Mouse (Mus musculus) natural killer cell, adult 2 months (primary cell): ENCODE measurements at regions not wholly inside any gene's neighbourhood (a gene's known extent, or its start where the extent isn't known, plus 50 kb on each side); places are given as distances from the start of the nearest gene placed in this dataset.
"Not testable (repeated sequence)": the region's sequence is repeated elsewhere in the genome, so short reads cannot be mapped to it uniquely, and the experiment has no call there.

ENCODE experiments used
- DNase-seq, 2 experiments: peaks; one replicate each; pipeline ENCODE4 v3.0.0; 2022; ENCODE audit warnings: low spot score in 2 of 2

DNA sequence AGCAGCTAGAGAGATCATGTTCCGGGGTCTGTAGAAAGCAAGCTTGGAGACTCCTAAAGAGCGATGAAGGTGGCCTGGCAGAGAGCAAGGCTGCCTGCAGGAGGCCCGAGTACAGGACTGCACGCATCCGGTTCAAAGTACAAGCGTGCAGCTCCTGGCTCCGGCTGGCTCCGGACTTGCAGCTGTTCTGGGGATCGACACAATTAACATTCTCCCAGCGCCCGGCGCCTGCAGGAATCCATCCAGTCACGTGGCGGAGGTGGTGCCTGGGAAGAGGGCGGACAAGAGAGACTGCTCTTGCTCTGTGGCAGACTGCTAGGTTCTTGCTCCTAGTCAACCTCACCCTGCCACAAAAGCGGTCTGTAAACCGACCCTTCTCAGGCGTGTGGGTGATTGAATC lies 86.9 kb downstream of the Bdh1 start:
- DNase-seq, result no peak

DNA sequence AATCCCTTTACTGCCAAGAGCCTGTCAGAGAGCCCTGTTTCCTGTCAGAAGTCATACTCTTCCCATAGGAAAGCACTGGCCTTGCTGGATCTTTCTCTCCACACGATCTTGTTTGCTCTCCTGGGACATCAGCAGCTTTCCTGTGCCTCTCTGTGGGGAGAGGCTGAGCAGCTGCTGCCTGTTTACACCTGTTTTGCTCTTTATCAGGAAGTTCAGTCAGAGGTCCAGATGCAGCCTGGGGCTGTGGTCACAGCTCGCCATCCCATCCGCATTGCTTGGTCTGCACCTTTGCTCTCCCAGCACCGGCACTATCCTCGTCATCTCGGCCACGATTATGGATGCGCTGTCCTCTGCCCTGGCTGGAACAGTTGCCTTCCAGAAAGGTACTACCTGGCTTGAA lies 88.0 kb downstream of the Bdh1 start:
- no peak for DNase-seq

DNA sequence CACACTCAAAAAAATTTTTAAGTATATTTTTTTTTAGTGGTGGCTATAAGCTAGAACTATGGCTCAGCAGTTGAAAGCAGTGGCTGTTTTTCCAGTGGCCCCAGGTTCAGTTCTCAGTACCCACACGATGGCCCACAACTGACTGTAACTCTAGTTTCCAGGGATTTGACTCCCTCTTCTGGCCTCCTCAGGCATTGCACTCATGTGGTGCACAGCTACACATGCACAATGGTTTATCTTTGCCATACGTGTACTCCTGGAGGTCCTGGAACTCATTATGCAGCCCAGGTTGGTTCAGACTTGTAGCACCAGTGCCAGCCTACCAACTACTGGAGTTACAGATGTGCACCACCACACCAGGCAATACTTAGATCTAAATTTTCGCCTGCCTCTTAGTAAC lies 96.7 kb downstream of the Bdh1 start:
- no peak for DNase-seq

DNA sequence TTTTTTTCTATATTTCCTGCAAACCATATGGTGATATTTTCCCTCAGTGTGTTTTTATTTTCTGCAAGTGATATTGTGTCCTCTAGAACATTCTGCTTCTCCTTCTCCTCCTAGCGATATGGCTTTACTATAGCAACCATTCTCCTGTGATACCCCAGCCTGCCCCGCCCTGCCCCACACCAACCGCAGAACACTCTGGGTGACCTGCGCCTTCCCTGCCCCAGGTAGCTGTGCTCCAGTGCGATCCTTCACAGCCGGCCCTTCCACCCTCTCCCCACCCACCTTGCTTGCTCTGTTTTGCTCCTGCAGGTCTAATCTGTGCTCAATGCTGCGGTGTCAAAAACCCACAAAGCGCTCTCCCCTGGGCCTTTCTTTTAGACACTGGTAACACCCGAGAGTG lies 98.0 kb downstream of the Bdh1 start:
- no peak for DNase-seq

DNA sequence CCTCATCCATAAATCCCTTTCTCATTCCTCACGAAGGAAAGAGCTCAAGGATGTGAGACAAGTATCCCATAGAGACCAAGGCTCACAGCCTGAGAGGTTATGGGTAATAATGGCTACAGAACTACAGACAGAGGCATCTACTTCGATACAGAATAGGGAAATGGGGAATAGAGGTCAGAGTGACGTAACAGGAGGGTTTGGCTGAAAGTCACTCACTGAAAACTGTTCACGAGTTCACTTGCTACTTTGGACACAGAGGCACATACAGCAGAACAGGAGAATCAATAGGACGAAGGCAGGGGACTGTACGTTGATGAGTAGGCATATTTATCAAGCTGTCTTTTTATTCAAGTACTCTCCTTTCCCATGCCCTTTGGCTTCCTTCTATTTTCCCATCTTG lies 99.7 kb downstream of the Bdh1 start:
- no peak for DNase-seq

DNA sequence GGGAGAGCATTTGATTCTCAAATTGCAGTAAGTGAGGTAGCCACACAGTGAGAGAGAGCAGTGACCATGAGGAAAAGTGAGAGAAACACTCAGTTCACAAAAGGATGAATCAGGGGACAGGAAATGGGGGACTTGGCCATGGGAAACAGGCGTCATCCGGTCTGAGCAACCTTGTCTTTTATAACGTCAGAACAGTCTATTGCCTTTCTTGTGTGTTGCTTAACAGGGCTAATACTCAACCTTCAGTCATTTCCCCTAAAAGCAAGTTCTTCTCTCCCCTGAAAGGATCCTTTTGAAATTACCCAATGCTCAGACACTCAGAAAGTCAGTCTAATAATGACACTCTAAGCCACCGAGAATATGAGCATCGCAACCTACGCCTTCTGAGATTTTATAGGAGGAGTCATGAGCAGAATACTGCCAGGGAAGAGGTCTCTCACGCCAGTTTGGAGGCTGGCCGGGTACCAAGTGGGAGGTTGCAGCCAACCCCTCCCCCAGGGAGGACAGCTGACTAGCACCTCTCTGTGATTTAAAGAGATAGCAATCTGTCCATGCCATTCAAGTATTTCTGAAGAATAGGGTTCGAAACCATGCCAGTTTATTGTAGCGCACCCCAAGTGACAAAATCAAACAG lies 104.7 kb downstream of the Bdh1 start:
- no peak for DNase-seq

DNA sequence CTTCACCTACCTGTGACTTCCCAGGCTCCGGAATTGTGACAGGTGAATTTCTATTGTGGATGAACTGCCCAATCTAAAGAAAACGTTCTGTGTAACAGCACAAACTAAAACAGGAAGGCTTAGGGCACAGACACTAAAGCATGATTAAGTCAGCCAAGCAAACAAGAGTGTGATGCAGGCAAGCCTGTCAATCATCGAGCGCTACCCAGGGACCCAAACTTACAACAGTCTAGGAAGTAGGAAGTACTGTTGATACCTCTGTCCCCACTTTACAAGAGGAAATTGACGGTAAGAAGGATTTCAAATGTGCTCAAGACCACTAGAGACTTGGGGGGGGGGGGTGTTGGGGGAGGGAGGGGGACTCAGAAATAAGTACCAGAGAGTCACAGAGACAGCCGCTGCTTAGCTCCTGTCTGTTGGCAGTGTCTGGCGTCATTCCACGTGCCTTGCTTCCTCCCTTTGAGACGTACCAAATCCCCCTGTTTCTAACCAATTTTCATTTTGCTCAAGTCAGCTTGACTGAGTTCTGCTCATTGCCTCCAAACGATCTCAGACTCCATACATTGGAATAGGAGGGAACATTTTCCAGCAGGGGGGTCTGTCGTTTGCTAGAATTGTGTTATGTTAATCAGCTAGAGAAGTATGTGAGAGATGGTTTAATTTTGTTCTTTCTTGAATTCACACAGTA lies 106.7 kb downstream of the Bdh1 start:
- DNase-seq, result no peak

DNA sequence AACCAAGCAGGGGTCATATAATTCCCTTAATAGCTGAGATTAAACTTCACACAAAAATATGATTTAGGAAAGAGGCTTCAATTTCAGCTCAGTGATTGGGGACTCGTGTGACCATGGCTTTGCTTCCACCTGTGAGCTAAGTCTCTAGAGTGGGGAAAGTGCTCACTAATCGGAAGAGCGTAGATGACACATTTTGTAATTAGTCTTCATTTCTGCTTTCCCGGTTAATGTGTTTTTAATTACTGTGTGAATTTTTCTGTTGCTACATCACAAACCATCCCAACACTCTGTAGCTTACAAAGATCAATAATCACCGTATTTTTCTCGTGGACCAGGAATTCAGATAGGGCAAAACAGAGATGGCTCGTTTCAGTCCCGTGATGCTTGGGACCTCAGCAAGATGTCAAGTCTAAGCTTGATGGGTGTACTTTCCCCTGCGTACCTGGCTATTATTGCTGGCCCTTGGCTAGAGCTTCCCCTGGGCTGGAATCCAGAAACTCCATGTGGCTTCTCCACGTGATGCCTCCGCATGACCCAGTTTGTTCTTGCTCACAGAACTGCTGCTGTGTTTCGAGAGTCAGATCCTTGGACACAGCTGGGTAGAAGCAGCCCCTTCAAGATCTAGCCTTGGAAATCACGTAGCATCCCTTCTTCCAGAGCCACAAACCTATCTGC lies 107.3 kb downstream of the Bdh1 start:
- DNase-seq, result no peak

DNA sequence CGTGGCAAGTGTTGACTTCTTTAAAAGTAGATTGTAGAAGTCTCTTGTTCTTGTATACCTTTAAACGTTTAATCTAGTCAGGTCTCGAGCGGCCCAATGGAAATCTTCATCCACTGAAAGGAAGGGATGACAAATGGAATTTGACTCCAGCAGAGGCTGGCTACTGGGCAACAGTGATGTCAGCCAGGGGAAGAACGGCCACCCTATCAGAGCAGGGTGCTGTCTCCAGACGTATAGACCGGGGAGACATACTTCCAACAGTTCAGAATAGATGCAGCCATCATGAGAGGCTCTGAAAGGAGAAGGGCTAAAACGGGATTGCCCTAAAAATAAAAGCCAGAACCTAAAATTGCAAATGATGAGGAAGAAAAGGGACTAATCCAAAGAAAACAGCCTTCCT lies 108.0 kb downstream of the Bdh1 start:
- DNase-seq, result no peak

DNA sequence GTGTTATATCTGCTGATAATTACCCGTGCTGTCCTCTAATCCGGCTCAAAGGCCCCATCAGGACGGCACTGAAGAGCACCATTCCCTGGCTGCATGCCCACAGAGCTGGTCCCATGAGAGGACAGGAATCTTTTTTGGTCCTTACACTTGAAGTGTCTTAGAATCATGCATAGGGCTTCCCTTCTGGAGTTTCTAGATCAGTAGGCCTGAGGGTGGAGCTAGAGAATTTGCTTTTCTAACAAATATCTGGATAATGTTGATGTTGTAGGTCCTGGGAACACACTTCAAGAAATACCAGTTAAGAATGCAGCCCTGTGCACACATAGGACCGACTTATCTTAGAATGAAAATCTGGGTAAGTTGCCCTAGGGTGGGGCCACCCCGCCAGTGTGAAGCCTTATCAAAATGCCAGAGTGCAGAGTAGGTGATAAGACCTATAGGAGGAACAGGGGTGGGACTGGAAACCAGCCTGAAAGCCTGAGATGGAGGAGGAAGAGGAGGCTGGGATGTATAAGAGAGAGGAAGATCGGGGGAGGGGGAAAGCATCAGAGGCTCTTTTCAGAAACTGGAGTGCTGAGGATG lies 111.2 kb downstream of the Bdh1 start:
- DNase-seq, result no peak

DNA sequence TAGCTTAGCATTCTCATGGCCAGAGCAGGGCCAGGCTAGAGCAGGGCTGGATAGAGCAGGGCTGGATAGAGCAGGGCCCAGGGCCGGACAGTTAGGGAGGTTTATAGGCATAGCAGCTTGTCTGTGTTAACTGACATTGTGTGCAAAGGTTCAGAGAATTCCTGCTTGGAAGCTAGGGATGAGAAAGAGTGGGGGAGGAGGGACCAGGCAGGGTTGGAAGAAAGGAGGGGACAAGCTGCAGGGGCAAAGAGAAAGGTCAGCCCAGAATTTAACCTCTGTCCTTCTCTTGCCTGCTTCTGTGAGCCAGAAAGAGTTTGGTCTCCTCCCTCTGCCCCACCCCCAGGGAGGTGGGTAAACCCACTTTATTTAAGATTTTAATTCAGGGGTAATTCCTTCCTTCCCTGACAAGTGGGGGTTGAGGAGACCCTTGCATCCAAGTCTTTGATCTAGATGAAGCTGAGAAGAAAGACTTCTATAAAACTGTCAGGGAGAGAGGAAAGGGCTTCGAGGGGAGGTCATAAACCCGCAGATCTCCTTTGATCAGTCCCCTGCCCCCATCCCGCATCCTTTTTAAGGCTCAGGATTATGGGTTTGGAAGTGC lies 112.9 kb downstream of the Bdh1 start:
- DNase-seq, result no peak

DNA sequence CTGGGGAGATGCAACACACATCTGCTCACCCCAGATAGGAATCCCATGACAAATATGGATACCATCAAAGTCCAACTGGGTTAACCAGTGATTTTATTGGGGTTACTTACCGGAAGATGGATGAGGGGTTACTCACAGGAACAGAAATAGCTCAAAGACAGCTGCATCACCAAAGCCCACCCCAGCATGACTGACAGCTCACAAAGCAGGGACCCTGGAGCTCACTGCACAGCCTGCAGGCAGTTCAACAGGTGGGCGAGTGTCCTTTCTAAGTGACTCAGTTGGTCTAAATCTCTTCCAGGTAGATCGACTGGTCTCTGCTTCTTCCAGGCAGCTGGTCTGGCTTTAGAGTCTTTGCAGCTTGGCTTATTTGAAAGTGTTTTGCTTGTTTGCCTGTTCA lies 114.2 kb downstream of the Bdh1 start:
- no peak for DNase-seq

DNA sequence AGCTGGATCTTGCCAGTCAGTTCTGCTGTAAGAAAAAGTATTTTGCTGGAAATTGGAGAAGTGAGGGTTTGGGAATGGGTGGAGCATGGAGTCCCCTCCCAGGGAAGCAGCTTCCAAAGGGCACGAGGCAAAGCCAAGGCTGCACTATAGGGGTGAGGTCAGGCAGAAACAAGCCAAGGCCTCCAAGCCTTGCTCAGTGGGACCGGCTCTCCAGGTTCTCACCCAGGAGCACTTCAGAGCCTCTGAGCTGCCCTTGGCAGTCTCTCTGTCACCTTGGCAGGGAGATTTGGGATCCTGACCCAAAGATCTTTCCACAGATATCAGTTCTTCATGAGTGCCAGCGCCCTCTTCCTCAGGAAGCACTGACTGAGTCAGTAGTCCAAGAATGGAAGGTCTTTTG lies 116.5 kb downstream of the Bdh1 start:
- DNase-seq, result no peak

DNA sequence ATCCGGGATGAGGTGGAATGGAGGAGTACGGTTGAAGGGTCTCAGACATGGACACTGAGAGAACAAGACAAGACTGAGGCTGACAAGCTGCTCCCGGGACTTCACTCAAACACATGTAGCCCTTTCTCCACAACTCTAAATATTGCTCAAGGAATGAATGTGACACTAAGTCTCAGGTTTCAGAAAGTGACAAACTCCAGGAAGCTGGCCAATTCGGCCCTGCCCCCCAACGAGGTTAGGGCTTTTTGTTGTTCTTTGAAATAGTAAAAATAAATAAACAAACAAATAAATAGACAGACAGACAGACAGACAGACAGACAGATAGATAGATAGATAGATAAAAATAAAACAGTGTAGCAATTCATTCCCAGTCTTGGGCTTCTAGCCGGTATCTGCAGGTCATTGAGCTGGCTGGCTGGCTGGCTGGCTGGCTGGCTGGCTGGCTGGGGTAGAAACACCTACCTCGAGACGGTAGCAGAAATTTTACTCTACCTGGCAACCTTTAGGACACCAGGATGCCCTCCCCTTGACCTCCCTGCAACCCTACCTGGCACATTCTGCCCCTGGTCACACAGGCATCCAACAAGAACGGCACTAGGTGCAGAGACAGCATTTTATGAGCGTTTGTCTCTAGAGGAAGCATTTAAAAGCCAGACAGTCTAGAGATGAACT lies 119.6 kb upstream of the Dlg1 start:
- no peak for DNase-seq

DNA sequence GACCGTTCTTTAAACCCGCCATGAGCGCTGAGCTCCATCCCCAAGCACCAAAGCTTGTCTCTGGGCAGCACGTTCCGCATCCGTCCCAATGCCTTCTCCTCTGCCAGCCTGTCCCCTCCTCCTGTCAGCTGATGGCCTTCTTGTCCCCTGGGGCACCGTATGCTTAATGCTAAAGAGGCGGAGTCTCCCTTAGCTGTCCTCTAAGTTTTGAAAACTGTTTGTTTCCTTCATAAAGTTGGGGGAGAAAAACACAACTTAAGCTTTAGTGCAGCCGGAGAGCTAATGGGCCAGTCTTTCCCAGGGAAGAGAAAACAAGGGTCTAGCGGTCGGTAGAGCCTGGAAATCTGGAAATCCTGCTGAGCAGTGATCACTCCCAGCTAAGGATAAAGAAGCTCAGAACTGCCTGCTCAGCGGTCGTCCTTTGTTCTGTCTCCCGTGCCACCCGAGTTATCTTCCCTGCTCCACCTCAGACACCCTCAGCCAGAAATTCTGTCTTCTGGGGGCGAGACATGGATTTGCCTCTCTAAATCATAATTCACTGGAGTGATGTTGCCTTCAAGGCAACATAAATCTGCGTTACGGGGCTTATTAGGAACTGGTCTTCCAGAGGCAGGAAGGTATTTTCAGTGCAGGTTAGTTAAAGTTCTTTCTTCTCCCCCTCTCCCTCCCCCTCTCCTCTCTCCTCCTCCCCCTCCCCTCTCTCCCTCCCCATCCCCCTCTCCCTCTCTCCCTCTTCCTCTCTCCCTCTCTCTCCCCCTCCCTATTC lies 117.0 kb upstream of the Dlg1 start:
- no peak for DNase-seq

DNA sequence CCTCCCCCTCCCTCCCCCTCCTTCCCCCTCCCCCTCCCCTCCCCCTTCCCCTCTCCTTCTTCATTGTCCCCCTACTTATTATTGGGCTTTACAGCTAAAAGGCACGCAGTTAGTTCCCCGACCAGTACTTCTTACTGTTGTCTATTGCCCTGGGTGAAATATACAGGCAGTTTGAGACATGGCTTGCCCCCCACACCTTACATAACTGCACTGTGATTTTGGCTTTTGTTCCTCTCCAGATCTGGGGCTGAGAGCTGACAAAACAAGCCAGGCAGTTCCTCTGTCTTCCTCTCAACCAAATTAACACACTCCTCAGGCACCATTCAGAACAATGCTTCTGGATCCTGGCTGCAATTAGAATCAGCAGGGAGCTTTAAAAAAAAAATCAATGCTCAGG lies 116.4 kb upstream of the Dlg1 start:
- DNase-seq, result no peak

DNA sequence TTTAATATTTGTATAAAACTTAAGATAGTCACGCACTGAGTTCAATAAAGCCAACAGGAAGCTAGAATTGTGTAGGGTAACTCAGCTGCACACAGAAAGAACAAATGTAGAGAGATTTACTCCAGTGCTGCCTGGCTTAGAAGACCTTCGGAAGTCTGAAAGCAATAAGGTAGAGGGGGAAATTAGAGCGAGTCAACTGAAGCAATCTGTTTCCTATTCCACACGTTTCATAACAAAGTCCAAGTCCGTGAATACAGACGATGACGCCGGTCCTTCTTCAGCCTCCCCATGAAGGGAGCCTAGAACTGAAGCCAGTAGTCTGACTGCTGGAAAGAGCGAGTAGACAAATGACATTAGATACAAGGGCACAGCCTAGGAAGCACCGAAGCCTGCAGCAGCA lies 115.9 kb upstream of the Dlg1 start:
- no peak for DNase-seq

DNA sequence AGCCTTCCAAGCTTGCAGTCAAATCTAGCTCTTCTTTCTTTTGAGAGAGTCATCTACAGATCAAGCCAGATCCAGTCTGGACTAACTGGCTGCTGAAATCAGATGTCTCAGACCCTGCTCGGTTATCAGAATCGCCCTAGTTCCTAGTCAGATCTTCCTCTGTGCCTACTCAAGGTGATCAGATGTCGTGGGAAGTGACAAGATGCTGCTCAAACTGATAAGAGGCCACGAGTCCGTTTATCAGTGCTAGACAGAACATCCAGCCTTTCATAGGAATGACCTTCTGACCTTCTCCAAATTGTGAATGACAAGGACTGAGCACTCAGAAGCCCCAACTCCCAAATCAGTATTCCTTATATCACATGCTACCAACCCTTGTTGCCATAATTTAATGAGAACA lies 113.3 kb upstream of the Dlg1 start:
- DNase-seq, result no peak

DNA sequence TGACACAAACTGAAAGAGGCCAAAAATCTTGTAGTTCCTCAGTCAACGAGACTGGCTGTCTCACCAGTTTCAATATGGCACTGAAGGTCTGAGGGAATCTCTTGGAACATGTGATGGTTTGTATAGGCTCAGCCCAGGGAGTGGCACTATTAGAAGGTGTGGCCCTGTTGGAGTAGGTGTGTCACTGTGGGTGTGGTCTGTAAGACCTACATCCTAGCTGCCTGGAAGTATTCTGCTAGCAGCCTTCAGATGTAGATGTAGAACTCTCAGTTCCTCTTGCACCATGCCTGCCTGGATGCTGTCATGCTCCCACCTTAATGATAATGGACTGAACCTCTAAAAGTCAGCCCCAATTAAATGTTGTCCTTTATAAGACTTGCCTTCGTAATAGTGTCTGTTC lies 112.7 kb upstream of the Dlg1 start:
- not testable (repeated sequence) for DNase-seq

DNA sequence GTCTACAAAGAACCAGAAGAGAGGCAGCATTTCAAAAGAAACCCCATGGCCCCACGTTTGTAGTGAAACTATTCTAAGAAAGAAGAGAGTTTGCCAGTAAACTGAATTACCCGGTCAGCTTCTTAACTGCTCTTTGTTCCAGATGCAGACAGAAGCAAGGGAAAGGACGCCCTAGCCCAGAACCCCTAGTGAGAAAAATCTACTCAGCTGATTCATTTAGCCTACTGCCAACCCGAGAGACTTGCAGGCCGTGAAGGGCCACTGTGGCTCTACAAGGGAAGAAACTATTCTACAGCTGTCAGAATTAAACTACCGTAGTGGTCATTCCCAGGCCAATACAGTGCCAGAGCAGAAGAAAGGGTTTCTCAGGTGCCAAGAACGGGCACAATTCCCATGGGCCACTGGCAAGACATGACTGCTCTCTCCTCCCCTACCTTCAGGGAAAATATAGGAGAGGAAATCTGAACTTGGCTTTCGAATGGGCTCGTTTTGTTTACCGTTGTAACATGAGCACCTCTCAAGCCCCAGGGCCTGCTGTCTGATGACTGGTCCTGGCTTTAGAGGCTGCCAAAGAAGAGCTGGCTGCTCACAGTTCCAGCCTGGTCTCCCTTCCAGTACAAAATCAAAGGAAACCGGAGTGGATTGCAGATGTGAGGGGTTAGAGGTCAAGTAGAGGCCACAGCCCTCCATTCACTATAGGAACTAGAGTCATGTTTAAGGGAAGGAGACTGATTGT lies 111.7 kb upstream of the Dlg1 start:
- DNase-seq, result no peak
